Mouse (Mus musculus) kidney, embryonic 15.5 days (tissue): ENCODE results near the gene 4933427D14Rik. TPM values are rescaled to one million over a fixed set of nuclear protein-coding genes. Genes with fewer than 3 reads are reported as not detected.

ENCODE experiments used
- ATAC-seq: fragments of 200-750 bp; cut with Nextera tagmentation; replicated peaks from 2 replicates; pipeline ENCODE4 v1.8.0; 2017; ENCODE audit warnings: moderate TSS enrichment; ENCODE audit not compliant: low FRiP score
- H3K27ac ChIP-seq: fragments of 300-500 bp; sonication (generic); 2 replicates; pipeline ENCODE4 v1.5.1; 2015; ENCODE audit warnings: mild to moderate bottlenecking, inconsistent platforms
- H3K27me3 ChIP-seq: fragments of 300-500 bp; sonication (generic); 2 replicates; pipeline ENCODE4 v1.6.1; 2015; ENCODE audit warnings: inconsistent platforms
- H3K36me3 ChIP-seq: fragments of 300-500 bp; sonication (generic); 2 replicates; pipeline ENCODE4 v1.6.1; 2015; ENCODE audit warnings: inconsistent platforms
- H3K4me1 ChIP-seq: fragments of 300-500 bp; sonication (generic); 2 replicates; pipeline ENCODE4 v1.6.1; 2015; ENCODE audit warnings: inconsistent platforms
- H3K4me2 ChIP-seq: fragments of 300-500 bp; sonication (generic); 2 replicates; pipeline ENCODE4 v1.6.1; 2015; ENCODE audit warnings: moderate library complexity, mild to moderate bottlenecking, inconsistent platforms
- H3K4me3 ChIP-seq: fragments of 300-500 bp; sonication (generic); replicated peaks from 2 replicates; pipeline ENCODE4 v1.5.1; 2015; ENCODE audit warnings: mild to moderate bottlenecking, inconsistent platforms
- H3K9ac ChIP-seq: fragments of 300-500 bp; sonication (generic); 2 replicates; pipeline ENCODE4 v1.6.1; 2015; ENCODE audit warnings: mild to moderate bottlenecking, inconsistent platforms
- H3K9me3 ChIP-seq: fragments of 300-500 bp; sonication (generic); replicated peaks from 2 replicates; pipeline ENCODE4 v1.6.1; 2016; ENCODE audit warnings: inconsistent platforms
- WGBS: fragments of 180-500 bp; shearing (Covaris S2); methylation state at CpG from one replicate; pipeline ENCODE4 v1.1.7; 2015; ENCODE audit warnings: mixed read lengths; 5-methylcytosine and 5-hydroxymethylcytosine counted together
- polyA plus RNA-seq: library from polyadenylated mRNA; unstranded; fragments of >200 nt; fragmentation: Nextera tagmentation; extraction: Ambion mirVana; gene quantifications from 2 replicates; pipeline ENCODE4 v1.2.1, GENCODE M21; 2015

4933427D14Rik gene
- polyA plus RNA-seq, 1 experiment from 2014 or later = 13.5 TPM

DNA sequence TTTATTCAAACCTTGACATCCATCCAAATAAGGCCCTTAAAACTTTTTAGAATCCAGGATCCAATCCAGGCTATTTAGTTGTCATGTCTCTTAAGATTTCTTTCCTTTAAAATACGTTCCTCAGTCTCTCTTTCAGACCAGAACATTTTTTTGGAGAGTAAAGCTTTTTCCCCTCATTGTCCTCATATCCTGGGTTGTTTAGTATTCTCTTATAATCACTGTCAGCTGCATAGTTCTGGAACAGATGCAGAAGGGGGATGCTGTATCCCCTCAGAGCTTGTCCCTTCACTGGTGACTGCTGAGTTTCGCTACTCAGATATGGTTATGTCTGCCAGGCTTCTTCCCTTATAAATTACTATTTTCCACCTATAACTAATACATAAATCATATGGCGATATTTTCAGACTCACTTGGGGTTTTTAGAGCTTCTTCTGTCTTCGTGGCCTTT, 51.3 kb downstream of the 4933427D14Rik start:
- no peaks in the 10 kb centered on the region for H3K27me3 ChIP-seq
- H3K36me3 ChIP-seq = peaks cover 72% of the 10 kb centered on the region
- H3K27ac ChIP-seq = no peak overlapping the region
- ATAC-seq = no peak
- H3K4me3 ChIP-seq = no peak overlapping the region
- H3K9ac ChIP-seq = no peak overlapping the region
- no peak overlapping the region for H3K4me2 ChIP-seq
- WGBS = 88% methylated on average over 4 of the region's 4 CpGs
- H3K4me1 ChIP-seq = peaks cover 16% of the 10 kb centered on the region
- no peaks in the 10 kb centered on the region for H3K9me3 ChIP-seq

DNA sequence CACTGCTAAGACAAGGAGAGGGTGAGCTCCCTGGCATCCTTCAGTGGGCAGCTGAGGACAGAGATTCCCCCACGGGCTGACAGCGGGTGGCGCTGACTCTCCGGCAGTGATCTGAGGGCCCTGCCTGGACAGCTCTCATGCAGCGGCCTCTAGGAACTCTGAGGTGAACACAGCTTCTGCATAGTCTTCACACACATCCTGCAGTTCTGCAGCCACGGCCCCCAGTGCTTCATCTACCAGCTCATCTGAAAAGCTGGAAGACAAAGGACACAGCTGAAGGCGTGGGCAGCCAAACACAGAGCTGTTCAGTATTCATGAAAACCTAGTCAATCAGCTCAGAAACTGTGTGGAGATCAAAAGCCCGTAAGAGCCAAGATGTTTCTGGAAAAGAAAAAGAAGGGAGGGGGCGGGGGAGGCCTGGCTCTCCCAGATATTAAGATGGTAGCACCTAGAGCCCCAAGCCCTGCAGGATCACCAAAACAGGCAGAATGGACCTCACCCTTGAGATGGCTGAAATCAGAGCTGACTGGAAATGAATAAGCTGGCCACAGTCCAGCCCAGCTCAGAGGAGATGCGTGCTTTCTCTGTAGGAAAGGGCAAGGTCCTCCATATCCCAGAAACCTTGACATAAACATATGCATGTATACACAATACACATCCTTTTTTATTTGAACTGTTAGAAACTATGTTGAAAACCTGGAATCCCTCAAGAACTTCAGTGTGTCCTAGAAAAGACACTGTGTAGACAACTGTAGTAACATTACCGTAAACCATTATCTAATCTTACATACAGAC, 51.9 kb downstream of the 4933427D14Rik start:
- no peak for ATAC-seq
- Histone ChIP-seq H3K36me3 (peaks cover 66% of the 10 kb centered on the region), H3K27ac (no peak overlapping the region), H3K4me2 (no peak overlapping the region), H3K27me3 (no peaks in the 10 kb centered on the region), H3K9me3 (no peaks in the 10 kb centered on the region), H3K4me3 (no peak overlapping the region), H3K9ac (no peak overlapping the region), H3K4me1 (peaks cover 19% of the 10 kb centered on the region)
- WGBS = 81% methylated on average over 11 of the region's 11 CpGs

DNA sequence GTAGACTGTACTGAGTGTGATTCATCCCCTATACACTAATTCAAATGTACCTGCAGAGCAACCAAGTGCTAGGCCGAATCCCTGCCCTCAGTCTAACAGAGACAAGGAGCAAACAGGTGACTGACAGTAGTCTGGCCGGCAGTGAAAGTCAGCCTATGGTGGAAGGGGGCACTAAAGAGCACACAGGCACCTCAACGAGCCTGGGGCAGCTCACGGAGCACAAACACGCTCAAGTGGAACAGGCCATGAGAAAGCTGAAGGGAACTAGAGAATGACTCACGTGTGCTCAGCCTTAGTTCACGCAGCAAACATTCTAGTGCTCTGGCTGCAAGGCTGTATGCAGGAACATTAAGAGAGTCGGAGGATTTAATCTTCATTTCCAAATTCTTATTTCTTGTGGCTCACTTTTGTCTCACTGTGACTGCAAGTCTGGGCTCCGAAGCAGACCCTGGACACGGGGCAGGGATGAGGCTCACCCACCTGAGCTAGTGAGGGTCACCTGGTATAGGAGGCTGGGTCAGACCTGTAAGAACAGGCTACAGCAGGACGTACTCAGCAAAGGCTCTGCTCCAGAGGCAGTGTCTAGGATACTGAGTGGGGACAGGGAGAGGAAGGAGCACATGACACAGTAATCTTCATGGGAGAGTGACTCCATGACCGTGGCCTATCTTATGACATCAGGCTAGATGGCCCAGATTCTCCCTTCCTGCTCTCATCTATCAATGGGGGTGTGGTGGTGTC, 54.0 kb downstream of the 4933427D14Rik start:
- no peak overlapping the region for H3K9ac ChIP-seq
- H3K4me1 ChIP-seq = peaks cover 19% of the 10 kb centered on the region
- H3K27ac ChIP-seq = peak overlapping the region; percentile 54
- H3K4me3 ChIP-seq = no peak overlapping the region
- peaks cover 51% of the 10 kb centered on the region for H3K36me3 ChIP-seq
- 0 out of 2 replicates have a peak, but pooled peaks have one; percentile 34 for ATAC-seq
- H3K27me3 ChIP-seq = no peaks in the 10 kb centered on the region
- 63% methylated on average over 12 of the region's 12 CpGs for WGBS
- H3K4me2 ChIP-seq = no peak overlapping the region
- H3K9me3 ChIP-seq = no peaks in the 10 kb centered on the region

DNA sequence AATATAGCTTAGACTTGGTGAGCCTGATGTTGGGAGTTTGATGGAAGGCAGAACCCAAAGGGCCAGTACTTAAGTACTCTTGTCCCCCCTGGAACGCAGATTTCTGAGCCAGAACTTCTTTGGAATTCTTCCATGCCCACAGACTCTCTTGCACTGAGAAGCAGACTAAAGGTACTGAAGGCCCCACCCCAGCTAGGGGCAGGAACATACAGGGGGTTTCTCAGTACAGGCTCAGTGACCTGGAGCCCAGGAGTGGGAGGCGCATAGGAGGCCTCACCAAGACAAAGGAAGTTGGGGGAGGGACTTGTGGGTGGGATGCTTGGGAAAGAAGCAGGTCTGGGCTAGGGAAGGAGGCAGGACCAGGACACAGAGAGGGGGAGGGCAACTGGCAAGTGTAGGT, 56.1 kb downstream of the 4933427D14Rik start:
- Histone ChIP-seq H3K27me3 (no peaks in the 10 kb centered on the region), H3K4me3 (no peak overlapping the region), H3K36me3 (peaks cover 33% of the 10 kb centered on the region), H3K9ac (no peak overlapping the region), H3K9me3 (no peaks in the 10 kb centered on the region), H3K4me2 (no peak overlapping the region), H3K4me1 (peaks cover 19% of the 10 kb centered on the region), H3K27ac (peak overlapping the region; percentile 41; the same call in 1 of the 2 replicates)
- 46% methylated on average over 2 of the region's 2 CpGs for WGBS
- peak; percentile 62 for ATAC-seq

DNA sequence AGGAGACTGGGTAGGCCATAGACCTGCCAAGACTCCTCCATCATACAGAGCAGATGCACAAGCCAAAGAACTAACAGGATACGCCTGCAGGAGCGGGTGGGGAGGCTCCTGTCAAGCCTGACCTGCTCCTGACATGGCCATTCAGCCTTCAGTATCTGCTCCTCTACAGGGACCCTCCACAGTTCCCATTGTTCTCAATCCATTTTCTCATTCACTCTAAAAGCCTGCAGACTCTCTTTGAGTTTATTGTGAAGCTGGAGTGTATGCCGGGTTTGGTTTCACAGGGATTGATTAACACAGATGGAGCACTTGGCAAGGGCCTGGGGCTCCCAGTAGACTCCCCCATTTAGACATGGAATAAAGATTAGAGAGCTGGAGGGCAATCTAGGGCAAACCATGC, 59.3 kb downstream of the 4933427D14Rik start:
- WGBS = 54% methylated on average over 3 of the region's 3 CpGs
- Histone ChIP-seq H3K4me2 (no peak overlapping the region), H3K27ac (no peak overlapping the region), H3K36me3 (peaks cover 4% of the 10 kb centered on the region; the same call in 1 of the 2 replicates), H3K27me3 (0 out of 2 replicates have a peak, but pooled peaks cover 6% of the 10 kb centered on the region), H3K9ac (no peak overlapping the region), H3K4me1 (peaks cover 30% of the 10 kb centered on the region), H3K9me3 (no peaks in the 10 kb centered on the region), H3K4me3 (no peak overlapping the region)
- ATAC-seq = no peak

DNA sequence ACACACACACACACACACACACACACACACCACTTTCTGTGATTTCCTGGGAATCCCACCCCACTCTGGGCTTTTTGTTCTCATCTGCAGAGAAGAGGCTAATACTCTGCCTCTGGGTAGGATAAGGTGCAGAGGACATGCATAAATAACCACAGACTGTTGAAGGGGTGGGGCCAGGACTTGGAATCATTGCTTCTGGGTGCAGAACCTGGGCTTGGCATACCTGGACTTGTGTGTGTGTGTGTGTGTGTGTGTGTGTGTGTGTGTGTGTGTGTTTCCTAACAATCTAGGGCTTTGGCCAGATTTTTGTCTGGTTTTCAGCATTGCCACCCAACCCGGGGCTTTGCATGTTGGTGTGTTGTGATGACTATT, 61.4 kb downstream of the 4933427D14Rik start:
- Histone ChIP-seq H3K9me3 (no peaks in the 10 kb centered on the region), H3K4me2 (no peak overlapping the region), H3K4me1 (peaks cover 19% of the 10 kb centered on the region), H3K27me3 (0 out of 2 replicates have a peak, but pooled peaks cover 6% of the 10 kb centered on the region), H3K36me3 (no peaks in the 10 kb centered on the region), H3K9ac (no peak overlapping the region), H3K27ac (peak overlapping the region; percentile 83), H3K4me3 (no peak overlapping the region)
- WGBS = 71% methylated on average over 1 of the region's 1 CpGs
- ATAC-seq = peak; percentile 74; the same call in 1 of the 2 replicates

DNA sequence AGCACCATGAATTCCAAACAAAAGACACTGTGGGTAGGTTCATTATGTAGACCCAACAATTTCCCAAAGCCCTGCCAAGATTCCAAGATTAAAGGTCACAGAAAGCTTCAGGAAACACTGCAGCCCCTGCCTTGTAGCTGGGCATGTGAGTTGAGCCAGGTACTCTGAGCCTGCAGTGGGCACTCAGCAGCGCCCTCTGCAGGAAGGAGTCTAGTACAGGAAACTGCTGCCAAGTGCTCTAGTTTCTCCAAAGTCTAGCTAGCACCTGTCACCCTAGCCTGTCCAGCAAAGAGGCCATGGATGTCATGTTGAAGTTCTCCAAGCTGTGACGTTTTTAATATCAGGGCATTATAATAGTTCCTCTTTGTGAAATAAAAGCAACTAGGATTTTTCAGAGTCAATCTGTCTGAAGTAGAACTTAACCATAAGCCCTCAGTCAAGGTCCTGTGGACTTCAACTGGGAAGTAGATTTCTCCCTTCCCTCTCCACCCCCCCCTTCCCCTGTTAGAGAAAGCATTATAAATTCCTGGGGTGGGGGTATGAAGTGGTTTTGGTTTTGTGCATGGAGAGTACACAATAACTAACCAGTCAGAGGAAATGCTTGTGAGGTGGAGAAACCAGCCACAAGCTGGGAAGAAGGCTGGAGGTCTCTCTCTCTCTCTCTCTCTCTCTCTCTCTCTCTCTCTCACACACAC, 61.9 kb downstream of the 4933427D14Rik start:
- Histone ChIP-seq H3K4me3 (no peak overlapping the region), H3K9ac (no peak overlapping the region), H3K4me1 (peaks cover 16% of the 10 kb centered on the region; the same call in 1 of the 2 replicates), H3K9me3 (no peaks in the 10 kb centered on the region), H3K27me3 (0 out of 2 replicates have a peak, but pooled peaks cover 6% of the 10 kb centered on the region), H3K4me2 (no peak overlapping the region), H3K36me3 (no peaks in the 10 kb centered on the region), H3K27ac (peak overlapping the region; percentile 83)
- 12% methylated on average over 2 of the region's 2 CpGs for WGBS
- peak; percentile 74 for ATAC-seq

DNA sequence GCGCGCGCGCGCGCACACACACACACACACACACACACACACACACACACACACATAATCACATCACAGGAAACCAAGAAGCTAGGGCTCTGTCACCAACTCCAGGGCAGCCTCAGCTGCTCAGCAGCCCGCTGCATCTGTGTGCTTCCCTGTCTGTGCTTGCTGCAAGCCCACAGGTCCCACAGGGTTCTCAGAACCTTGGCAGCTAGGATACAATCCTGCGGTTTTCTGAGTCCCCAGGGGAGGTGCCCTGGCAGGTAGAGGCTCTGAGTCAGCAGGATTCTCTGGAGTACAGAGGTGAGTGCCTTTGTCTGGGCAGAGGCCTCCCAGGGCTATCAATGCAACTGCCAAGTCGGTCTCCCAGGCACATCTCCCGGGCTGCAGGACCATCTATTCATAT, 64.4 kb downstream of the 4933427D14Rik start:
- Histone ChIP-seq H3K4me1 (peaks cover 16% of the 10 kb centered on the region; the same call in 1 of the 2 replicates), H3K27ac (no peak overlapping the region), H3K4me3 (no peak overlapping the region), H3K4me2 (no peak overlapping the region), H3K9ac (no peak overlapping the region), H3K36me3 (no peaks in the 10 kb centered on the region), H3K9me3 (no peaks in the 10 kb centered on the region), H3K27me3 (0 out of 2 replicates have a peak, but pooled peaks cover 6% of the 10 kb centered on the region)
- no peak for ATAC-seq
- 50% methylated on average over 10 of the region's 10 CpGs for WGBS

DNA sequence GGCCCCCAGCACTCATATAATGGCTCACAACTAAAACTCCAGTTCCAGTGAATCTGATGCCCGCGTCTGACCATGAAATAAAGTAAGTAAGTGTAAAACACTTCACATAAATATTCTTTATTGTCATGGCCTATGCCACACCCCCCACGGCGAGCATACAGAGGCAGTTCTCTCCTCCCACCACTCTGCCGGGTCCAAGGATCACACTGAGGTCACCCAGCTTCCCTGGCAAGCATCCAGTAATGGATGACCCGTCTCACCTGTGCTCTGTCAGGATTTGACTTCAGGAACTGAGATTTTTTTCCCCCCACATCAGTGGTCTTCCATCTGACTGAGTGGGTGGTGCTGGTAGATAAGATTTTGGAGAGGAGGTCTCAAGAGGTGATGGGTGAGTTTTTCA, 67.1 kb downstream of the 4933427D14Rik start:
- ATAC-seq = no peak
- H3K9ac ChIP-seq = no peak overlapping the region
- no peak overlapping the region for H3K27ac ChIP-seq
- WGBS = 20% methylated on average over 6 of the region's 6 CpGs
- peaks cover 22% of the 10 kb centered on the region for H3K4me1 ChIP-seq
- H3K9me3 ChIP-seq = no peaks in the 10 kb centered on the region
- H3K36me3 ChIP-seq = no peaks in the 10 kb centered on the region
- H3K4me2 ChIP-seq = no peak overlapping the region
- peaks cover 27% of the 10 kb centered on the region for H3K27me3 ChIP-seq
- no peak overlapping the region for H3K4me3 ChIP-seq

DNA sequence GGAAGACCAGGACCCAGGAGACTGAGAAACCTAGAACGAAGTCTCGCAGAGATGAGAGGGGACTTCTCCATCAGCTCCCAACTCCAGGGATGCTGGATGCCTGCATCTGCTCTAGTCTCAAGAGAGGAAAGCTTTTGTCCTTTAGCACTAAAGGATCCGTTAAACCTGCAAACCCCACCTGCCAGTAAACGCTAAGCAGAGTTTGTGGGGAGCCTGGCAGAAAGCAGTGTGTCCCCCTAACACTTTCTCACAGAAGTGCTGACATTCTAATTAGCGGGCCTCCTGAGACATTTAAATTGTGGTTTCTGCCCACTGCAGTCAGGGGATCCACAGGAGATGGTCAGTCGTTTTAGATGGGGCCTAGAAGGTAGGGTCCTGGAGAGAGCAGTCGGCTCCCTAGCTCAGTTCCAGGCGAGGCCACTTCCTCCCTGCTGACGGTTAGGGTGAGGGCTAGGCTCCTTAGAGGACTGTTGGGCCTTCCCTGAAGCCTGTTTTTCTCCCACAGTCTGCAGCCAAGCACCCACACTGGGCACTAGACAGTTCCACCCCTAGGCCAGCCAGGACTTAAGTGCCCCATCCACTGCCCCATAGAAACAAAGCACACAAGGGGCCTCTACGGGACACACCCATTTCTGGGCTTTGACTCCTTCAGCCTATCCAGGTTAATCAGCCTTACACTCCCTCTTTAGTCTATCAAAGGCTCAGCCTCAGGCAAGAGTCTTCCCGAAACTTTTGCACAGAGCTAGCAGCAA, 70.9 kb downstream of the 4933427D14Rik start:
- no peaks in the 10 kb centered on the region for H3K36me3 ChIP-seq
- H3K4me3 ChIP-seq = peak overlapping the region; percentile 62
- H3K4me1 ChIP-seq = peaks cover 29% of the 10 kb centered on the region
- no peak overlapping the region for H3K27ac ChIP-seq
- no peak overlapping the region for H3K9ac ChIP-seq
- H3K27me3 ChIP-seq = peaks cover 52% of the 10 kb centered on the region
- H3K4me2 ChIP-seq = peak overlapping the region; percentile 99
- no peaks in the 10 kb centered on the region for H3K9me3 ChIP-seq
- WGBS = 37% methylated on average over 11 of the region's 11 CpGs
- ATAC-seq = no peak

DNA sequence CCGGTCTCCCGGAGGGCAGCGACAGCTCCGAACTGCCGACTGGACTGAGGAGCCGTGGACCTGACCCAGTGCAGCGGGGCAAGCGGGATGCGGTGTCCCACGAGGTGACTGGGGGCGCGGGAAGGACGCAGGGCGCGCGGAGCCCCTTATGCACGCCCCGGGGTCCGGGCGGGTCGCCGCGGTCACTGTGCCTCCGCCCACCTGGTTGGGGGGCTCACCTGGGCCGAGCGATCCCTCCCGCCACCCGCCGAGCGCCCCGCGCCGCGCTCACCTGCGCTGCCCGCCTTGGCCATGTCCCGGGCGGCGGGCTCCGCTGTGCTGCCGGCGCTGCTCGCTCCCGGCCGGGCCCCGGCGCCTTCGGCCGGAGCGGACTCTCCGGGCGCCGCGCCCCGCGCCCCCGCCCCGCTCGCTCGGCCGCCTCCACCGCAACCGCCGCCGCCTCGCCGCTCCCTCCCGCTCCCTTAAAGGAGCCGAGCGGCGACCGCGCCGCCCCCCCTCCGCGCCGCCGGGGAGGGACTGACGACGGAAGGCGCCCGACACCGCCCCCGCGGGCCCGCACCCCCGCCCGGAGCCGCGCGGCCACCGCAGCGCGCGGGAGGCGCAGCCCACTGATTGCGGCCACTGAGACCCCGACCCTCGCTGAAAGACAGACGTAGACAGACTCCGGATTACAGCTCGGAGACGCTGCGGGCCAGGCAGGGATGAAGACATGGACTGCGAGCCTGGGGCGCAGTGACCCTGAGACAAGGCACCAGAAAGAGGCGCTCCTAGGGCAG, 71.7 kb downstream of the 4933427D14Rik start, which contains the start of gene Pitpnm3:
Pitpnm3 (minus strand) TSS at position 396 of the 776 bp plus-strand sequence.
- ATAC-seq = no peak
- Histone ChIP-seq H3K9me3 (no peaks in the 10 kb centered on the region), H3K27me3 (peaks cover 52% of the 10 kb centered on the region), H3K4me2 (peak within 1 kb of the TSS; percentile 99), H3K4me3 (peak within 1 kb of the TSS; percentile 62), H3K9ac (peak within 1 kb of the TSS; percentile 56), H3K27ac (no peak within 1 kb of the TSS), H3K4me1 (peaks cover 34% of the 10 kb centered on the region), H3K36me3 (no peaks in the 10 kb centered on the region)
- under 1% methylated on average over 85 of the region's 107 CpGs for WGBS
